Mouse (Mus musculus) cerebellum, postnatal 4 days (tissue): ENCODE results near the gene Dnah7a.
A peak's percentile ranks its signal among the peaks of the same experiment; 100 is the strongest.
"Not testable (repeated sequence)": the region's sequence is repeated elsewhere in the genome, so short reads cannot be mapped to it uniquely, and the experiment has no call there.

Source experiments
- DNase-seq, 2 experiments: peaks; one replicate each; pipeline ENCODE4 v3.0.0; 2022; ENCODE audit warnings: low spot score in 2 of 2, mixed read lengths in 1 of 2

Gene Dnah7a

DNA sequence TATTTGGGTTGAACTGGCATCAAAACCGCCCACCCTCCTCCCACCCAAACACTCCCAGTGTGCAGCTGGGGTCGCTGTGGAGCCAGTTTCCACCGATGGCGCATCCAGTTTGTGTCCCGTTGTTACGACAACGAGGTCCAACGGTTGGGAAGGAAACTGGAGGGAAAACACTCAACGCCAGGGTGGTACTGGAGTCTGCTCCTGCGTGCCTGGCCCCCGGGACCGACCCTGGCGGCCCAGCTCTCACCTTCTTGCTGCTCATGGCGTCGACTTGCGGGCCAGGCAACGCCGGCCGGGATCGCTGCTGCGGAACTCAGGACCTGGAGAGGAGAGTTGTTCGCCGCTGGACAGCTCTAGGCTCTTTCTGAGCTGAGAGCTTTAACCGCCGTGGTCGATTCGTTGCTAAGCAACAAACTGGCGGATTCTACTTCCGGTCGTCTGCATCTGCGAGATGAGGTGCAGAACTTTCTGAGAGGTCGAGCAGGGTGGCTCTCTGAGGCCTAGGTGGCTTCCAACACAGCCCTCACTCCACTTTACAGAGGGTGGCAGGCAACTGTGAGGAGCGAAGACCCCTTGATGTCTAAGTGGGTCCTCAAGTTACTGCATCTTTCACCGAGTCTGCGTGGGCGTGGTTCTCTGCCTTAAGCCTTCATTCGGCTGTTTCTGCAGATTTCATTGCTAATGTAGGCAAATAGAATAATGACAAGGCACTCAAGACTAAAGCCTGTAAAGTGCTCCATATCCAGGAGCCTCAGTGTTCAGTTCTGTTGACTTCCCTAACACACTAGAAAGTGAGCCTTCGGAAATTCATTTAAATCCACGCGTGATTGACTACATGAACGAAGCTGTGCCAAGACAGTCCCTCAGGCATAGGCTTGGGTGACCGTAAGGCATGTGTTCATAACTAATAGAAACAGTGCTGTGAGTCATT is at the start of gene Dnah7a:
TSS of gene Dnah7a (minus strand) at position 354 of the 931 bp plus-strand sequence.
- DNase-seq, result peak; percentile 36 to 70

DNA sequence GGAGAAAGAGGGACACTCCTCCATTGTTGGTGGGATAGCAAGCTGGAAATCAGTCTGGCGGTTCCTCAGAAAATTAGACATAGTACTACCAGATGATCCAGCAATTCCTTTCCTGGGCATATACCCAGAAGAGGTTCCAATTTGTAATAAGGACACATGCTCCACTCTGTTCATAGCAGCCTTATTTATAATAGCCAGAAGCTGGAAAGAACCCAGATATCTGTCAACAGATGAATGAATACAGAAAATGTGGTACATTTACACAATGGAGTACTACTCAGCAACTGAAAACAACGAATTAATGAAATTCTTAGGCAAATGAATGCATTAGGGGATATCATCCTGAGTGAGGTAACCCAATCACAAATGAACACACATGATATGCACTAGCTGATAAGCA is 46.9 kb upstream of the Dnah7a start:
- DNase-seq, result not testable (repeated sequence)

DNA sequence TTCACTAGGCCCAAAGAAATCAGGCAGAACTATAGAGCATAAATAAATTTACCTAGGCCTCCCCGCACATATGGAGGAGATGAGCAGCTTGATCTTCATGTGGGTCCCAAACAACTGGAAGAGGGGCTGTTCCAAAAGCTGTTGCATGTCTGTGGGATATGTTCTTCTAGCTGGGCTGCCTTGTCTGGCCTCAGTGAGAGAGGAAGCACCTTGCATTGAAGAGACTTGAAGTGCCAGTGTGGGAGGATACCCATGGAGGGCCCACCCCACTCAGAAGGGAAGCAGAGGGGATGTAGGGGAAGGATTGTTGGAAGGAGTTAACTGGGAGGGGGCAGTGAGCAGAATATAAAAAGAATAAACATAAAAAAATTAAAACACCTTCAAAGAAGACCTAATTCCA is 44.6 kb upstream of the Dnah7a start:
- DNase-seq, result no peak

DNA sequence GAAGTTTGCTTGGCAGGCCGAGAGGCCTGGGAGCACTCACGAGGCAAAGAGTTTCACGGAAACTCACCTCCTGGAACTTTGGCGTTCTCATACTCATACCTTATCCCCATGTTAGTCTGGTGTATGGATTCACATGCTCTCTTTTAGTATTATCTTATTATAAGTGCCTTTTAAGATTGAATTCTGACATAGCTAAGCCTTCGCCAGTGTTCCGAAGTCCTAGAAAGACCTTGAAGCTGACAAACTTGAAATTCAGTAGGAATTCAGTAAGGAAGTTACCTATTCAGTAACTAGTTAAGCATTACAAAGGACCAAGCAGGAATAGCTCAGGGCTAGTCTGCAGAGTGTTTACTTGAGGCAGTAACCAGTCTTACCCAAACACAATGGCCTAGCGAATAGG is 44.1 kb upstream of the Dnah7a start:
- not testable (repeated sequence) for DNase-seq

DNA sequence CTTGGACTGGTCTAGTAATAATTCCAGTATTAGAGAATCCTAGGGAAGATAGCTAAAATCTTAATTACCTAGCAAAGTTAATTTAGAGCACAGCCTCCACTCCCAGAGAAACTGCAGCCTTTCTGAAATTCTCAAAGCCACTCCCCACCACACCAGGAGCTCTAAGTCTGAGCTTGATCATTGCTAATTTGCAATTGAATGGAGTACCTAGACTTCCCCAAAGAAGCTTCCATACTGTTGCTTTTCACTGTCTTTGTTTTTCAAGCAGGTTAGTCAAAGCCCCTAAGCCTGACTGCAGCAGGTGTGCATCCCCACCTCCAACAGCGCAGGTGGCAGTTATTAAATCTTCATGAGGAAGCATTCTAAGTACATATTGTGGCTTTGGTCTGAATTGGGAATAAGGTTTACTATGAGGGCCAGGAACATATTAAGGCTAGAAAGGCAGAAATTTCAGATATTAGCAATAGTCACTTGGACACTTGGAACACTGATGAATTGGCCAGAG is 43.3 kb upstream of the Dnah7a start:
- DNase-seq, result not testable (repeated sequence)

DNA sequence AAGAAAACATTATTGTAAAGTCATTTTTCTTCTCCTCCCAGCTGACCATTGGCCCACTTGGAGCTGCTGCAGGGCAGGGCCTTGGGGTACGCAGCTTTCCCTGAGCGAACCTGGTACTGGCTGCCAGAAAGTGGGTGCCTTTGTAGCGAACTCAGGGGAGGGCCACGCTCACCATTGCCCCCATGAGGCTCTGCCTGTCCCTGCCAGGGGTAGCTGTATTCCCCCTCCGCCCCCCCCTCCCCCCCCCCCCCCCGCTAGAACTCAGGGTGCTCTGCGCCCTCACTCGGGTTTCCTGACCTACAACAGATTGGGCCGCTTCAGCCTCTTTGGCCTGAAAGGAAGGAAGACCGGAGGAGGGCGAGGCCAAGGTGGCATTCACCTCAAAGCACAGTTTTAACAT is 42.0 kb upstream of the Dnah7a start:
- no peak for DNase-seq

DNA sequence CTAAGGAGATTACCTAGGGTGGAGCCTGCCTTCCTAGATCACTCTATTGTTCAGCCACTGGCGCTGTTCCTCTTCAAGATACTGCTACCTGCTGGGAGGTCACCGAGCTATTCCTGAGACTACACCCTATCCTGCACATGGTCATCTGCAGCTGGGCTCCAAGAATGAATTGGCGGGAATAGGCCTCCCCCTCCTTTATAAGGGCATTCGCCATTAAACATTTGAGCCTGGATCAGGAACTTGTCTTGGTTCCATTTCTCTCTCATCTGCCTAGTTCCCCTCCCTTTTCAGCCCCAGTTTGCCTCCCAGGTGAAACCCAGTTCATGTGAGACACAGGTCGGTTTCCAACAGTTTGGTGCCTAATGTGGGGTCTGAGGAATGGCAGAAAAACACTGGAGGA is 39.4 kb upstream of the Dnah7a start:
- no peak for DNase-seq

DNA sequence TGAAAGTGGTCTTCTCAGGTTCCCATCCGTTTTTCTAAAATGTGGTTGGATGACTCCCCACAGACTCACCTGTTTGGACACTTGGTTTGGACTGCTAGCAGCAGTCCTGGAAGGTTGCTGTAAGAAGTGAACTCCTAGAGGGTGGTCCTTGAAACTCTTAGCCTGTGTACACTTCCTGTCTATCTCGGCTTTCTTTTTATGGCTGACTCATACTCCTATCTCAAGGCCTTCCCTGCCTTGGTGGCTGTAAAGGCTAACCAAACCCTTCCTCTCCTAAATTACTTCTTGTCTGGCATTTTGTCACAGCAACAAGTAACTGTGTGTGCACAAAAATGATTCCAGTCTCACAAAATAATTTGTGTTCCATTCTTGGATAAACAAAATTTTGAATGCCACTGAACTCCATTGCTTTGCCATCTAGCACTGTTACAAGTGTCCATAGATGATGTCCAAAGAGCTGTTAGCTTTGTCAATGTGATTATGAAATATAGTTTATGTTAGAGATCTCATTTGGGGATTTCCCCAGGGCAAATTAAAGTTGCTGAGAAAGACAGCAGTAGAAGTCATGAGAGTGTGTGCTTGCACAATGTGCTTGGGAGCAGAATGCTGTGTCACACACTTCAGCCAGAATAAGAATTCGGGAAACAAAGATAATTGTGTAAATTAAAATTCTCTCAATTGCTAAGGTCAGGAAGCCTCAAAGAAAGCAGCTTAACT is 35.3 kb upstream of the Dnah7a start:
- no peak for DNase-seq

DNA sequence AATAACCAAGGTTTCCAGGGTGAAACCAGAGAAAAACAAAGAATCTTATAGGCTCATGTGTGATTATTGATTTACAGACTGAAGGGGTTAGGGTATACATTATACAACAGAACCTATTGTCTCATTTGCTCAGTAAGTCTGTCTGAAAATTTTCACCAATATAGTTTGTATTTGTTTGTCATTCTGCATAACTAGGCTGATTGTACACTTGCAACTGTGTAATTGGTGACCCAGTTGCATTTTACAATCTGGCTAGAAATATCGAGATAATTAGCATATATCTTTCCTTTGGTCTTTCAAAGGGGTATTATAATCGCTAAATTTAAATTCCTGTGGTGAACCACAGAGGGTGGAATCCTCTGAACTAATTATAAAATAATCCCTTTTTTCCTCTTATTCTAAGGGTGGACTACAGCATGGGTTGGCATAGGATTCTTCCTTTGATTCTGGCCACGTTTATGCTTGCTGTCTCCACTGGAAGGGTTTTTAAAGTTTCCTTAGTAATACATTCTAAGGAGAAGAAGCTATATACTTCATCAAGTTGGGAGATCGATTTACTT is 34.3 kb upstream of the Dnah7a start:
- DNase-seq, result no peak

DNA sequence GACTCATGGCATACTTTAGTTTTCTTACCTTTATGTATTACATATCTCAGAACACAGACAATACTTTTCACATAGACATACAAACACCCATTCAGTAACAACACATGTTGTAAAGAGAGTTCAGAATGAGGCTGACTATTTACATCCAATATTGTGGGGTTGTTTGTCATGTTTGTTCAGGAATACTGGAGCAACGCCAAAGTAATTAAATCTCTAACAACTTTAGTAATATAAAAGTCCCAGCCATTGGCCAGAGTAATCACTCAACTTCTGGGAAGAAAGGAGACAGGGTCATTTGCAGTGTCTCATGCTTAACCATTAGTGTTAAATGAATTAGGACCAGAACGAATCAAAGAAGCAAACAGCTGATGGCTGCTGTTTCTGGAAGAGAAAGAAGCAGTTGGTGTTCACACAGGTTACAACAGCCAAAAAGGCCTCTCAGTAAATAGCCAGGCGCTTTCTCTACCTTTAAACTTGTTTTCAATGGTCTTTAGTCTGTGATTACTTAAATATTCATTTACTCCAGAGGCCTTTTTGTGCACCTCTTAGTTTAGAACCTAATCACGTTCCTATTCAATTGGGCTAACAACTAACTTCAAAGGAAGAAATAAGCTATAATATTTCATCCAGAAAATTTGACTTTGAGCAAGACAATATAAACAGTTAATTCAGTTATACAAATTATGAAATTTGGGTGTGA is 33.6 kb upstream of the Dnah7a start:
- DNase-seq, result not testable (repeated sequence)

DNA sequence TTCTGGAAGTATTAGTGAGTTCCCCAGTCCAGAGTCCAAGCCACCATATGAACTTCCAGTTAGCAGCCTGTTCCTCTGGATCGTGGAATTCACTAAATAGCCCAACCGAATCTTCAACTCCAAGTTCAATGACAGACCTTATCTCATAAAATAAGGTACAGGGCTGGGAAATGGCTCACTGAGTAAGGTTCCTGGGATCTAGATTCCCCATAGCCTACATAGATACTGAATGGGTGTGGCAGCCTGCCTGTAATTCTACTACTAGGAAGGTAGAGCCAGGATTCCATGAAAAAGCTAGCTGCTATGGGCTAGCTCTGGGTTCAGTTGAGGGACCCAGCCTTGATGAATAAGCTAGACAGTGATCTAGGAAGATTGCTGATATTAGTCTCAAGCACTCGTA is 30.0 kb upstream of the Dnah7a start:
- no peak for DNase-seq

DNA sequence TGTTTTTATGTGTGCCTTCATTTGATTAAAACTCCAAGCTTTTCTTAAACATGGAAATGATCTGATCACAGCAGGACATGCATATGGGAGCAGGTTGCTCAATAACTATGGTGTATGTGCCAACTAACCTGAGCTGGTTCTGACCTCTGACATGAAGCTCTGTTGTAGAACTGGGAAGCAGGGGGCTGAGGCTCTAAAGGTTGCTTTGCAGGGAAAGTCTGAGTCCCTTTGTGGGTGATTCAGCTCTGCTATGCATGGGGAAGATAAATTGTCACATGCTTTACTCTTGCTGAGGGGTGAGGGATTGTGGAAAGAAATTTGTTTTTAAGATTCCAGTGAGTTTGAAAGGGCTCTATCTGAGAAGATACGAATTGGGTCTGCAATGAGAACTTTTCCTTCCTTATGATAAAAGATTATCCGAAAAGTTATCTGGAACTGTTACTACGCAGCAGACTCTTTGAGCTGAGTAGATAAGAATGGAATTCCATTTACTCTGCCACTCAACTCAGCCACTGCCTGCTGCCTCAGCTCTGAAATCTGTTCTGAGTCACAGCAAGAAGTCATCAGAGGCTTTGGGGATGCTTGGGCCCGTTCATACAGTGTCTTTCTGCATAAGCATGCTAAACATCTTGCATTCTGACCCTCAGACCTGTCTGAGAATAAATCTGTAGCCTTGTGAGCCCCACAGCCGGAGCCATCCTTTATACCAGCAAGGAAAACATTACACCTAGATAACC is 22.1 kb upstream of the Dnah7a start:
- DNase-seq, result no peak

DNA sequence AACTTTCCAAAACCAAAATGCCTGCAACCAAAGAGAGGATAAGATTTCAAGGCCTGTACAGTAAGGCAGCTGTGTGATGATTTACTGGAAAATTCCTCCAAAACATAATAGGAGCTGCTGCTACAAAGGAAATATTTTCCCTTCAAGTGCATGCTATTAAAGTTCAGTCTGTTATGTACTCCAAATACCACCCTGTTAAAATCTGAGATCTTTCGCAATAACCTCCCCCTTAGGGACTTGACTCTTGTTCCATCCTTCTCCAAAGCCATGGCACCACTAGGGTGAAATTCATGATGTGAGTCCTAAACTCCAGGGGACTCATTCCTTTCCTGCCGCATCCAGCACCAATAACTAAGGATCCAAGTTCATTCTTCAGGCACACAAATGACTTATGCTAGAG is 20.3 kb upstream of the Dnah7a start:
- no peak for DNase-seq

DNA sequence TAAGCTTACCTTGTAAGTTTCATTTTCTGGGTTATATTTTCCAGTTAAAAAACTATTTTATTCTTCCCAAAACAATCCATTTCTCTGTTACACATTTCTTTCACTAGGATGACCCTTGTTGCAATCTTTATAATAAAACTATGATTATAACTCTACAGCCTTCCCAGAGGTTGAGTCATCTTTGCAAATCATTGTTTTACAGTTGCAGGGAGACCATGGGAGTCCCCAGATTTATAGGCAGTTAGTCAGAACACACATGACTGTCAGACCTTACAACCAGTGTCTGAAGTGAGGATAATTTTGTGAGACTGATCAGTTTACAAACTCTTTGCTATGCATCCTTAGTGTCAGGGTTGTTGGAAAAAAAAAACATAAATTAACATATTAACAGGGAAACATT is 14.8 kb upstream of the Dnah7a start:
- no peak for DNase-seq

DNA sequence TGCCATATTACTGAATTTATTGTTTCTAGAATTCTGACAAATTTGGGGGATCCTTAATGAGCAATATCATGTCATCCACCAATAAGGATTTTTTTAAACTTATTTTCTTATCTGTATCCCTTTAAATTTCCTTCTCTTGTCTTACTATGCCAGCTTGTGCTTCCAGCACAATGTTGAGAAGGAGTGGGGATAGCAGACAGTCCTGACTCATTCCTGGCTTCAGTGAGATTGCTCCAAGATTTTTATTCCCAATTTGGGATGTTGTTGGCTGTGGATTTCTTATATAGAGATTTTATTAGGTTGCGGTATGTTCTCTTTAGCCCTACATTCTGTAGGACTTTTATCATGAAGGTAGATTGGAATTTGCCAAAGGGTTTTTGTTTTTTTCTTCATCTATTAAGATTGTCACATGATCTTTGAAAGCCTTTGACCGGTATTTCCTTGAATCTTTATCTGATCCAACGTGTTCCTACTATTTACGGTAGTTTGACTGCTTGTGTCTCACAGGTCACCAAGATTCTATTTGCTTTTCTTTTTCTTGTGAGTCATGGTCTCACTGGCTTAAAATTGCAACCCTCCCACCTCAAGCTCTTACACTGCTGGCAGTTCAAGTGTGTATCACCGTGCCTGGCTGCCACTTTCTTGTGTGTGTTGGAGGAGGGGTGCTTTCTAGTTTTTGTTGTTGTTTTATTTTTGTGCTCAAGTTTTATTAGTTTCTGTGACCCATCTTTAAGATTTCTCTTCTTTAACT is 14.2 kb upstream of the Dnah7a start:
- DNase-seq, result no peak

DNA sequence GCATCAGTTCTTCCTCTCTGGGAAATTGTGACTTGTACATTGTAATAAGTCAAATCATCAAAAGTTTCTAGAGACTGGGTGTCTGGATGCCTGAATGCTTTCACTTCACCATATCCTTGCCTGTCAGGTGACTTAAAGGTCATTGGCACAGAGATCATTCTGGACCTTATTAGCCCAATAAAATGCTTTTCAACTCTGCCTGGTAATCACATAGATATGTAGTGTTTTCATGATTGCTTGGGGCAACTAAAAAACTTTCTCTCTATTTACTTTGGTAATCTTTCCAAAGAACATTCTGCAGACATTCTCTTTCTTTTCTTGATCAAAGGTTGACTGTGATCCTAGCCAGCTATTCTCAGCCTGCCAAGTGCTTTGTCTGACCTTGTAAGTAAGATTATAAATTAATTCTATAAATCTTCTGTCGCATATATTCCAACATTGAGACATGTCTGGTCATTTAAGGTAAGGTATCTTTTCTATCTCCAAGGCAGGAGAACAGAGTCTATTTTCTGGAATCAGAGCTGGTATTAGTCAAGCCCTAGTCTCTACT is 9.5 kb upstream of the Dnah7a start:
- no peak for DNase-seq

DNA sequence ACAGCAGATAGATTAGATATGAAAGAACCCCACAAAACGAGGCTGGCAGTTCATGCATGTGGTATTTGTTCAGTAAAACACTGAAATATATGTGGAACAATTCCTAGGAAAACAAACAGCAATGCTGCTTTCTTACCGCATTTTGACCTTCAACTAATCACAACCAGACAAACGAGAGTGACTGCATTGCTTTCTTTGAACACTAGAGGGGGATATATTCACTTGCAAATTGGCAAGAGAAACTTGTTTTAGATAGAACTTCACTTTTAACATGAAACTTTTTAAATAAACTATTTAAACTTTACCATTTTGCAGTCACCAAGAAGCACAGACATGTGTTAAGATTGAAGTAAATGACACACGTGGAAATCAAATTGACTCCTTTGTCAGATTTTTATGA is 8.9 kb upstream of the Dnah7a start:
- no peak for DNase-seq

DNA sequence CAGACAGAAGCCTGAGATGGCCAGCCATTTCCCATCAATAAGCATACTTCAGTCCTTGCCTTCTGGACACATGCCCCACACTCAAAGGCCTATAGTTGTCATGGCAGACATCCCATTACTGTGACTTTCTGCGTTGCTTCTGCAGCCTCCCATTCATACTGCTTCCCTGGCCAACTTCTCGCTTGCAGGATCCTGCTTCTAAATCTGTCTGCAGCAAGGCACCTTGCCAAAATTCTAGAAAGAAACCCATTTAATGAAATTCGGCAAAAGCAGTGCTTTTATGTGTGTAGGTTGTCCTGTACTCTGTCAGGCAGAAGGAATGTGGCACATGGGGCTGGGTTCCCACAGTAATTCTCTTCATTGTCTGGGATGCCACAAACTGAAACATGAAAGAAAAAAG is 6.8 kb upstream of the Dnah7a start:
- not testable (repeated sequence) for DNase-seq

DNA sequence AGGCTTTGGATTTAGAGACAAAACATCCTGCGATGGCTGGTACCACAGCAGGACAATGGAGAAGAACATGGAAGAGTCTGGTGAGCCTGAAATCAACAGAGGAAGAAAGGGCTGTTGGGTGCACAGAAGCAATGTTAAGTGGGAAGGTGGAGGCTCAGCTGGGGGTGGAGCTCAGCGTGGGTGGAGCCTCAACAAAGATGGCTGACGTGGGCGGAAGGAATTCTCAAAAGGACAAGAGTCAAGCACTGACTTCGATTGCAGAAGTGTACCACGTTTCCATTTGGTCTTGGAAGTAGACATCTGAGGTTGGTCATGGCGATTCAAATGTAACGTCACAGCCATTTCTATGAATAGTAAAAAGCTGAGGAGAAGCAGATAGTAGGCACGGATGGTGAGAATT is 4.5 kb upstream of the Dnah7a start:
- no peak for DNase-seq

DNA sequence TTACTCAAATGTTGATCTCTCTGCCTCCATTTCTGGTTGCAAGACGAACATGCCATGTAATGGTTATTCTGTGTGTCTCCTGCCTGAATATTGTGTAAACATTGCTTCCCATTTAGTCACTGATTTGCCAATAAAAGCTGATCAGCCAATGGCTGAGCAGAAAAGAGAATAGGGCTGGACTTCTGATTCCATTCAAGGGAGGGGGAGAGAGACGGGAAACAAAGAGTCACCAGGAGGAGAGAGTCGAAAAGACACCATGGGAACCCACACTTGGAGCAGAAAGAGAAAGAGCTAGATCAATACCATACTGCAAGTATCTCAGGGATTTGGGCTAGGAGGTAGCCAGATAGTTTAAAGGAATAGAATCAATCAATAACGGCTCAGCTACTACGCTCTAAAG is 3.0 kb upstream of the Dnah7a start:
- DNase-seq, result not testable (repeated sequence)
